Mouse (Mus musculus): ENCODE data around the gene Galnt16. TPM values are rescaled to one million over a fixed set of nuclear protein-coding genes. Genes with fewer than 3 reads are reported as not detected.
A peak's percentile ranks its signal among the peaks of the same experiment; 100 is the strongest.

The Galnt16 gene
- 30.7 and 32.5 TPM in 2 replicates for polyA plus RNA-seq (2012; rRNA removed)

- peak within 1 kb of the TSS; percentile 83 for H3K4me3 ChIP-seq (ENCODE audit: insufficient read depth, low read length)
- no peaks in the 10 kb centered on the region; the same call in 1 of the 2 replicates for H3K4me1 ChIP-seq (ENCODE audit: control insufficient read depth, insufficient read depth, low read length)
- H3K27ac ChIP-seq (ENCODE audit: insufficient read depth, low read length) = peak within 1 kb of the TSS; percentile 65
- TF ChIP-seq POLR2A (IDR thresholded peaks at IDR 0.05; ENCODE audit: extremely low read depth, insufficient read depth, low read length) = no peak
- no peak for TF ChIP-seq CTCF (IDR thresholded peaks at IDR 0.05; ENCODE audit: extremely low read depth, insufficient read depth, low read length)
Measured at GRCm38 (mm10) chr12:80517977-80518376, at the start of gene Galnt16. TSS of gene Galnt16 (plus strand) at chr12:80518277.

DNA sequence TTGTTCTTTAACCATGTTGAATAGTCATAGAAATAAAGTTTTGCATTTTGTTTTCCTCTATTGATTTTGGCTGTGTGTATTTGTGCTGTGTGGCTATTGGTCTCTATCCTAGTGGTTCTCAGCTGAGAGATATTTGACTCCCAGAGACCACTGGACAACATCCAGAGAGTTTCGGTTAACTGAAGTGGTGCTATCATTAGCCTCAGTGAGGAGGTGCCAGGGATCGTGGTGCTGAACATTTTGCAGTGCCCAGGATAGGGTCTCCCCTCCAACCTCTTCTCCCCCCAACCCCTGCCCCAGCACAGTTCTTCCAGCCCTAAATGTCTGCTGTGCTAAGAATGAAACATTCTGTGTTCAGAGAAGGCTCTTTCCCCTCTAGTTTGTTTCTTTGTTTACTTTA, 47.9 kb upstream of the Galnt16 start:
- no peak for TF ChIP-seq POLR2A (IDR thresholded peaks at IDR 0.05; ENCODE audit: extremely low read depth, insufficient read depth, low read length)
- no peak for TF ChIP-seq CTCF (IDR thresholded peaks at IDR 0.05; ENCODE audit: extremely low read depth, insufficient read depth, low read length)
- Histone ChIP-seq H3K4me3 (ENCODE audit: insufficient read depth, low read length) (no peak overlapping the region), H3K4me1 (ENCODE audit: control insufficient read depth, insufficient read depth, low read length) (no peaks in the 10 kb centered on the region; the same call in 1 of the 2 replicates)

GRCm38 (mm10) chr12:80471926-80472325, 46.2 kb upstream of the Galnt16 start:
- no peak for TF ChIP-seq CTCF (IDR thresholded peaks at IDR 0.05; ENCODE audit: extremely low read depth, insufficient read depth, low read length)
- no peak for TF ChIP-seq POLR2A (IDR thresholded peaks at IDR 0.05; ENCODE audit: extremely low read depth, insufficient read depth, low read length)
- Histone ChIP-seq H3K4me3 (ENCODE audit: insufficient read depth, low read length) (no peak overlapping the region), H3K4me1 (ENCODE audit: control insufficient read depth, insufficient read depth, low read length) (no peaks in the 10 kb centered on the region; the same call in 1 of the 2 replicates), H3K27ac (ENCODE audit: insufficient read depth, low read length) (no peak overlapping the region)

More for the DNA sequence above, 47.9 kb upstream of the Galnt16 start:
- H3K27ac ChIP-seq (ENCODE audit: insufficient read depth, low read length) = no peak overlapping the region

DNA sequence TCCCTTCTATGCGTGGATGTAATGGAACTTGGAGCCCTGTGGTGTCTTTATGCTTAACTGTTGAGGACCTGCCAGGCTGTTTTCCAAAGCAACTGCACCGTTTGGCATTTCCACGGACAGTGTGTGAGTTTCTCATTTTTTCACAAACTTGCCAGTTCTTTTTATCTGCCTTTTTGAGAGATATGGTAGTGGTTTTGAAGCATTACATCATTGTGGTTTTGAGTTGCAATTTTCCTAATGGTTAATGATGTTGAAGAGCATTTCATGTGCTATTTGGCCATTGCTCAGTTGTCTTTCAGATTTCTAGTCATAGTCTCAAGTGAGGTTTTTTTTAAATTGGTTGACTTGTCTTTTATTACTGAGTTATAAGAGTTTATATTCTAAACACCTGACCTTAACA, 44.3 kb upstream of the Galnt16 start:
- no peak for TF ChIP-seq POLR2A (IDR thresholded peaks at IDR 0.05; ENCODE audit: extremely low read depth, insufficient read depth, low read length)
- no peak for TF ChIP-seq CTCF (IDR thresholded peaks at IDR 0.05; ENCODE audit: extremely low read depth, insufficient read depth, low read length)
- H3K4me1 ChIP-seq (ENCODE audit: control insufficient read depth, insufficient read depth, low read length) = no peaks in the 10 kb centered on the region; the same call in 1 of the 2 replicates
- H3K4me3 ChIP-seq (ENCODE audit: insufficient read depth, low read length) = no peak overlapping the region
- H3K27ac ChIP-seq (ENCODE audit: insufficient read depth, low read length) = no peak overlapping the region

DNA sequence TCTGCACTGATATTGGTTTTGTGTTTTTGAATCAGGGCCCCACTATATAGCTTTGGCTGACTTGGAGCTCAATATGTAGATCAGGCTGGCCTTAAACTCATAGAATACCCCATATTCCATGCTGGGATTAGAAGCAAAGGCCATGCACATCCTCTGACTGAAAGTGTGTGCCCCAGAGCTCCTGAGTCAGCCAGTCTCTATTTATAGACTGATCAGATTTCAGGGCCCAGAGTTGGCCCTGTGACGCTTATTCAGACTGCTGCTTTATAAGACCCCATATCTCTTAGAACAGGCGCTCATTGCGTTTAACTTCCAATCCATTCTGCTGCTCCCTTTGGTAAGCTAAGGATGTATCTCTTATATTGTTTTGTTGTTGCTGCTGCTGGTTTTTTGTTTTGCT, 38.1 kb upstream of the Galnt16 start:
- Histone ChIP-seq H3K27ac (ENCODE audit: insufficient read depth, low read length) (no peak overlapping the region), H3K4me3 (ENCODE audit: insufficient read depth, low read length) (no peak overlapping the region), H3K4me1 (ENCODE audit: control insufficient read depth, insufficient read depth, low read length) (0 out of 2 replicates have a peak, but pooled peaks cover 1% of the 10 kb centered on the region)
- no peak for TF ChIP-seq CTCF (IDR thresholded peaks at IDR 0.05; ENCODE audit: extremely low read depth, insufficient read depth, low read length)
- no peak for TF ChIP-seq POLR2A (IDR thresholded peaks at IDR 0.05; ENCODE audit: extremely low read depth, insufficient read depth, low read length)

DNA sequence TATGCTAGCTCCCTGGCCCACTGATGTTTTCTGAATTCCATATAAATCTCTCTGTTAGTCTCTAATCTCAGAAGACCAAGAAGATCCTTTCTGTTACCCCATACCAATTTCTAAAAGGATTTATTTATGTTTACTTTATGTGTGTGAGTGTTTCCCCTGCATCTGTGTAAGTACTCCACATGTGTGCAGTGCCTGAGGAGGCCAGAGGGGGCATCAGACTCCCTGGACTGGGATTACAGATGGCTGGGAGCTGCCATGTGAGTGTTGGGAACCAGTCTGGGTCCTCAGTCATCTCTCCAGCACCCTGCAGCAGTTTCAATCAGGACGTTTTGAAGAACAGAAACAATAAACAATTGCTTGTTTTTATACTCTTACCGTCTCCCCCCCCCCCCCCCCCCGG, 34.7 kb upstream of the Galnt16 start:
- no peak for TF ChIP-seq CTCF (IDR thresholded peaks at IDR 0.05; ENCODE audit: extremely low read depth, insufficient read depth, low read length)
- TF ChIP-seq POLR2A (IDR thresholded peaks at IDR 0.05; ENCODE audit: extremely low read depth, insufficient read depth, low read length) = no peak
- Histone ChIP-seq H3K4me1 (ENCODE audit: control insufficient read depth, insufficient read depth, low read length) (0 out of 2 replicates have a peak, but pooled peaks cover 1% of the 10 kb centered on the region), H3K27ac (ENCODE audit: insufficient read depth, low read length) (no peak overlapping the region), H3K4me3 (ENCODE audit: insufficient read depth, low read length) (no peak overlapping the region)

DNA sequence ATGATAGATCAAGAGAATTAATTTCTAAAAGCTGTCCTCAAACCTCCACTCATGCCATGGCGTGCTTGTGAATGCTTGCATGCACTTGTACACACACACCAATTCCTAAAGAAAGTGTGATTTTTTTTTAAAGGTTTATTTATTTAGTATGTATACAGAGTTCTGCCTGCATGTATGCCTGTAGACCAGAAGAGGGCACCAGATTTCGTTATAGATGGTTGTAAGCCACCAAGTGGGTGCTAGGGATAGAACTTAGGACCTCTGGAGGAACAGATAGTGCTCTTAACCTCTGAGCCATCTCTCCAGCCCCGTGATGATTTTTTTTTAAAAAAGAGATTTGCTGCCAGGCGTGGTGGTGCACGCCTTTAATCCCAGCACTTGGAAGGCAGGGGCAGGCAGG, 24.8 kb upstream of the Galnt16 start:
- no peak overlapping the region for H3K27ac ChIP-seq (ENCODE audit: insufficient read depth, low read length)
- TF ChIP-seq CTCF (IDR thresholded peaks at IDR 0.05; ENCODE audit: extremely low read depth, insufficient read depth, low read length) = no peak
- TF ChIP-seq POLR2A (IDR thresholded peaks at IDR 0.05; ENCODE audit: extremely low read depth, insufficient read depth, low read length) = no peak
- no peaks in the 10 kb centered on the region for H3K4me1 ChIP-seq (ENCODE audit: control insufficient read depth, insufficient read depth, low read length)
- H3K4me3 ChIP-seq (ENCODE audit: insufficient read depth, low read length) = no peak overlapping the region

GRCm38 (mm10) chr12:80495691-80496090, 22.4 kb upstream of the Galnt16 start:
- Histone ChIP-seq H3K4me3 (ENCODE audit: insufficient read depth, low read length) (no peak overlapping the region), H3K4me1 (ENCODE audit: control insufficient read depth, insufficient read depth, low read length) (no peaks in the 10 kb centered on the region), H3K27ac (ENCODE audit: insufficient read depth, low read length) (no peak overlapping the region)
- TF ChIP-seq CTCF (IDR thresholded peaks at IDR 0.05; ENCODE audit: extremely low read depth, insufficient read depth, low read length) (no peak), POLR2A (IDR thresholded peaks at IDR 0.05; ENCODE audit: extremely low read depth, insufficient read depth, low read length) (no peak)

DNA sequence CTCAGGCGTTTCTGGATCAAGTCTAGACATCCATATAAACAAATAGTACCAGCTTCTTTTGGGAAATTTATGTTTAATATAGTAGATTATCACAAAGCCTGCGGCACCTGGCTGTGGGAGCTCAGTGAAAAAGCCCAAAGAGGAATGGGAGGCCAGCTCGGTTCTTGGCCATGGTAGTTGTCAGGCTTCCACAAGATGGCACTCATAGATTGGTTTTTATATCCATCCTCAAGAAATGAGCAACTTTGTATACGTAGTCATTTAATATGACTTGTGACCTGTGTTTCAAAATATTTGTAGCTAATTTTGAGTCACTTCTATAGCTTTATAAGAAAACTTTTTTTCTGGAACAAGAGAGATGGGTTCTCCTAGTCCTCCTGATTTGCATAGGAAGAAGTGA, 19.7 kb upstream of the Galnt16 start:
- no peak for TF ChIP-seq POLR2A (IDR thresholded peaks at IDR 0.05; ENCODE audit: extremely low read depth, insufficient read depth, low read length)
- peak; percentile 55 for TF ChIP-seq CTCF (IDR thresholded peaks at IDR 0.05; ENCODE audit: extremely low read depth, insufficient read depth, low read length)
- Histone ChIP-seq H3K4me3 (ENCODE audit: insufficient read depth, low read length) (no peak overlapping the region), H3K27ac (ENCODE audit: insufficient read depth, low read length) (no peak overlapping the region), H3K4me1 (ENCODE audit: control insufficient read depth, insufficient read depth, low read length) (no peaks in the 10 kb centered on the region)

DNA sequence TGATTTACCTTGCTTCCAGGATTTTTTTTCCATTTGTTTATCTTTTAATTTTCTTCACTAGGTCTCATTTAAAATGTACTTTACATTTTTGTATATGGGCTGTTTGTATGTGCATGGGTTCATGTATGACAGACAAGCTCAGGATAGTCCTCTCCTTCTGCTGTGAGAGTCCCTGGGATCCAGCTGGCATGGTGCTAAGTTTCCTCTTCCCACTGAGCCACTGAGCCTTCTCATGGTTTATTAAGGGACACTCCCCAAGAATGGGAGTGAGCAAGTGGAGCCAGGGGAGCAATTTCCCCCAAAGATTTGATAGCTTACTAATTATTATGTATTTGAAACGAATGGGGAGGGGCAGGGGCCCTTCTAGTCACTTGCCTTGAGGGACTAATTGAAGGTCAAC, 17.6 kb upstream of the Galnt16 start:
- Histone ChIP-seq H3K4me1 (ENCODE audit: control insufficient read depth, insufficient read depth, low read length) (no peaks in the 10 kb centered on the region), H3K4me3 (ENCODE audit: insufficient read depth, low read length) (no peak overlapping the region), H3K27ac (ENCODE audit: insufficient read depth, low read length) (no peak overlapping the region)
- TF ChIP-seq CTCF (IDR thresholded peaks at IDR 0.05; ENCODE audit: extremely low read depth, insufficient read depth, low read length) (no peak), POLR2A (IDR thresholded peaks at IDR 0.05; ENCODE audit: extremely low read depth, insufficient read depth, low read length) (no peak)

Measured in cortical plate, adult 2 months (tissue).